In genomic region chr7:82715210-82715911, GRCm38 (mm10) we compare ENCODE assay signal across 8 mouse cellular contexts.
A peak's percentile ranks its signal among the peaks of the same experiment; 100 is the strongest.
DNase-seq lines count a peak whose midpoint lies in the region; ATAC-seq and TF ChIP-seq lines count a peak whose summit lies in the region.

No protein-coding gene starts in this region.

- no peaks in the 10 kb centered on the region for H3K27me3 ChIP-seq in heart, embryonic 16.5 days (ENCODE audit: control insufficient read depth, insufficient read depth, low read length)
- H3K27me3 ChIP-seq in kidney, embryonic 16.5 days (ENCODE audit: insufficient read depth, low read length), result no peaks in the 10 kb centered on the region
- H3K27me3 ChIP-seq in liver, embryonic 14.5 days (ENCODE audit: control insufficient read depth, insufficient read depth, low read length), result no peaks in the 10 kb centered on the region
- no peaks in the 10 kb centered on the region for H3K27me3 ChIP-seq in neural tube, embryonic 12.5 days (replicated peaks)

- TF ChIP-seq EP300 in liver, embryonic 14.5 days (IDR thresholded peaks at IDR 0.05; ENCODE audit: low read depth), result no peak

- peak; percentile 74 for ATAC-seq in heart, embryonic 16.5 days (replicated peaks; ENCODE audit: extremely low read depth, insufficient read depth, low FRiP score)
- ATAC-seq in kidney, embryonic 16.5 days (ENCODE audit: low FRiP score, low TSS enrichment), result peak; percentile 78
- ATAC-seq in liver, embryonic 14.5 days (ENCODE audit: insufficient read depth), result no peak
- peak; percentile 84; the same call in 1 of the 2 replicates for ATAC-seq in neural tube, embryonic 12.5 days (ENCODE audit: low FRiP score, low read depth)

- no peaks in the 10 kb centered on the region for H3K9me3 ChIP-seq in heart, embryonic 16.5 days (replicated peaks; ENCODE audit: control insufficient read depth, low read length)
- no peaks in the 10 kb centered on the region for H3K9me3 ChIP-seq in kidney, embryonic 16.5 days (ENCODE audit: low read length)
- H3K9me3 ChIP-seq in liver, embryonic 14.5 days (ENCODE audit: control insufficient read depth, low read length), result no peaks in the 10 kb centered on the region
- no peaks in the 10 kb centered on the region for H3K9me3 ChIP-seq in neural tube, embryonic 12.5 days

- peaks cover 6% of the 10 kb centered on the region for H3K4me1 ChIP-seq in heart, embryonic 16.5 days (ENCODE audit: control insufficient read depth, insufficient read depth, low read length)
- peaks cover 15% of the 10 kb centered on the region for H3K4me1 ChIP-seq in kidney, embryonic 16.5 days (ENCODE audit: insufficient read depth, low read length)
- no peaks in the 10 kb centered on the region; a peak in 1 of 4 replicates for H3K4me1 ChIP-seq in liver, embryonic 14.5 days (replicated peaks; ENCODE audit: control insufficient read depth in 2 of 2, insufficient read depth in 2 of 2, low read length in 1 of 2)
- H3K4me1 ChIP-seq in neural tube, embryonic 12.5 days, result peaks cover 8% of the 10 kb centered on the region

- H3K9ac ChIP-seq in heart, embryonic 16.5 days (ENCODE audit: low read length), result no peak overlapping the region
- no peak overlapping the region for H3K9ac ChIP-seq in kidney, embryonic 16.5 days (replicated peaks; ENCODE audit: low read length)
- H3K9ac ChIP-seq in liver, embryonic 14.5 days (replicated peaks), result no peak overlapping the region
- no peak overlapping the region for H3K9ac ChIP-seq in neural tube, embryonic 12.5 days

- H3K4me2 ChIP-seq in heart, embryonic 16.5 days (ENCODE audit: low read depth, low read length), result no peak overlapping the region
- no peak overlapping the region for H3K4me2 ChIP-seq in kidney, embryonic 16.5 days (replicated peaks; ENCODE audit: low read depth, low read length)
- no peak overlapping the region for H3K4me2 ChIP-seq in liver, embryonic 14.5 days (ENCODE audit: low read depth)
- H3K4me2 ChIP-seq in neural tube, embryonic 12.5 days (replicated peaks), result no peak overlapping the region

- DNase-seq in A20 (ENCODE audit: low read depth, low spot score) (peak; percentile 68), R1 (ENCODE audit: low read depth, low spot score) (peak; percentile 78)
- peak; percentile 89 for DNase-seq in embryo, embryonic 10.5 days (ENCODE audit: low spot score)
- peak in 1 of 3 experiments; percentile 4 for DNase-seq in liver, embryonic 14.5 days (ENCODE audit: low read depth in 3 of 3, low spot score in 3 of 3)
- DNase-seq in yolk sac, embryonic 10.5 days (ENCODE audit: low spot score), result peak; percentile 32

- no peak overlapping the region for H3K27ac ChIP-seq in heart, embryonic 16.5 days (ENCODE audit: low read length)
- H3K27ac ChIP-seq in kidney, embryonic 16.5 days (ENCODE audit: low read length), result peak overlapping the region; percentile 43; the same call in 1 of the 2 replicates
- H3K27ac ChIP-seq in liver, embryonic 14.5 days, result no peak overlapping the region
- no peak overlapping the region for H3K27ac ChIP-seq in neural tube, embryonic 12.5 days

- TF ChIP-seq CTCF in liver, embryonic 14.5 days (IDR thresholded peaks at IDR 0.05; ENCODE audit: low read depth), result peak; percentile 52

- H3K4me3 ChIP-seq in heart, embryonic 16.5 days (ENCODE audit: low read length), result no peak overlapping the region
- H3K4me3 ChIP-seq in kidney, embryonic 16.5 days (ENCODE audit: low read length), result no peak overlapping the region
- no peak overlapping the region for H3K4me3 ChIP-seq in liver, embryonic 14.5 days (ENCODE audit: insufficient read depth in 1 of 2, low read depth in 2 of 2, low read length in 2 of 2)
- H3K4me3 ChIP-seq in neural tube, embryonic 12.5 days, result no peak overlapping the region

- no peaks in the 10 kb centered on the region for H3K36me3 ChIP-seq in heart, embryonic 16.5 days (ENCODE audit: control insufficient read depth, insufficient read depth)
- H3K36me3 ChIP-seq in kidney, embryonic 16.5 days (ENCODE audit: insufficient read depth, low read length), result no peaks in the 10 kb centered on the region
- H3K36me3 ChIP-seq in liver, embryonic 14.5 days (replicated peaks; ENCODE audit: control insufficient read depth, insufficient read depth, low read depth), result no peaks in the 10 kb centered on the region
- H3K36me3 ChIP-seq in neural tube, embryonic 12.5 days, result no peaks in the 10 kb centered on the region

- 33% methylated on average over 7 of the region's 7 CpGs for WGBS in heart, embryonic 16.5 days
- WGBS in kidney, embryonic 16.5 days, result 31% methylated on average over 7 of the region's 7 CpGs
- 52% methylated on average over 7 of the region's 7 CpGs for WGBS in liver, embryonic 14.5 days (ENCODE audit: insufficient replicate concordance)
- 37% methylated on average over 7 of the region's 7 CpGs for WGBS in neural tube, embryonic 12.5 days
